Mouse (Mus musculus) kidney, postnatal 0 days (tissue): ENCODE results near the gene Iah1. TPM values are rescaled to one million over a fixed set of nuclear protein-coding genes. Genes with fewer than 3 reads are reported as not detected.

Source experiments
- ATAC-seq: fragments of 200-750 bp; cut with Nextera tagmentation; replicated peaks from 2 replicates; pipeline ENCODE4 v1.8.0; 2017; ENCODE audit warnings: low read depth, moderate number of reproducible peaks, moderate TSS enrichment, moderate library complexity; ENCODE audit not compliant: low FRiP score
- DNase-seq: peaks from one replicate; pipeline ENCODE4 v3.0.0-alpha.2; 2016; ENCODE audit warnings: low spot score
- H3K27ac ChIP-seq: fragments of 300-500 bp; sonication (generic); 2 replicates; pipeline ENCODE4 v1.5.1; 2014; ENCODE audit warnings: mild to moderate bottlenecking
- H3K27me3 ChIP-seq: fragments of 300-500 bp; sonication (generic); 2 replicates; pipeline ENCODE4 v1.6.1; 2014; ENCODE audit warnings: low read length, mixed read lengths; ENCODE audit not compliant: insufficient read depth
- H3K36me3 ChIP-seq: fragments of 300-500 bp; sonication (generic); 2 replicates; pipeline ENCODE4 v1.6.1; 2014; ENCODE audit warnings: low read length, mixed read lengths; ENCODE audit not compliant: insufficient read depth
- H3K4me1 ChIP-seq: fragments of 300-500 bp; sonication (generic); replicated peaks from 2 replicates; pipeline ENCODE4 v1.6.1; 2014; ENCODE audit warnings: antibody characterized with exemption, low read length, mixed read lengths; ENCODE audit not compliant: insufficient read depth
- H3K4me2 ChIP-seq: fragments of 300-500 bp; sonication (generic); 2 replicates; pipeline ENCODE4 v1.6.1; 2014; ENCODE audit warnings: mild to moderate bottlenecking, low read length, moderate library complexity, mixed read lengths
- H3K4me3 ChIP-seq: fragments of 300-500 bp; sonication (generic); replicated peaks from 2 replicates; pipeline ENCODE4 v1.5.1; 2014; ENCODE audit warnings: low read depth, low read length
- H3K9ac ChIP-seq: fragments of 300-500 bp; sonication (generic); 2 replicates; pipeline ENCODE4 v1.6.1; 2014; ENCODE audit warnings: low read depth, low read length
- H3K9me3 ChIP-seq: fragments of 300-500 bp; sonication (generic); replicated peaks from 2 replicates; pipeline ENCODE4 v1.6.1; 2016; ENCODE audit warnings: low read length, inconsistent platforms, mixed read lengths
- CTCF ChIP-seq: IDR thresholded peaks from 2 replicates; pipeline ENCODE4 v1.5.1; 2016; ENCODE audit warnings: antibody characterized with exemption, low read depth, mild to moderate bottlenecking, moderate library complexity
- WGBS: fragments of 180-500 bp; shearing (Covaris S2); extraction: QIAGEN DNeasy Blood & Tissue Kit; methylation state at CpG from one replicate; pipeline ENCODE4 v1.1.7; 2014; 5-methylcytosine and 5-hydroxymethylcytosine counted together
- polyA plus RNA-seq: library from polyadenylated mRNA; unstranded; fragments of >200 nt; fragmentation: Nextera tagmentation; extraction: Ambion mirVana; gene quantifications from 2 replicates; pipeline ENCODE4 v1.2.1, GENCODE M21; 2015

Iah1 gene
- polyA plus RNA-seq, 1 experiment from 2014 or later, result 150 TPM

DNA sequence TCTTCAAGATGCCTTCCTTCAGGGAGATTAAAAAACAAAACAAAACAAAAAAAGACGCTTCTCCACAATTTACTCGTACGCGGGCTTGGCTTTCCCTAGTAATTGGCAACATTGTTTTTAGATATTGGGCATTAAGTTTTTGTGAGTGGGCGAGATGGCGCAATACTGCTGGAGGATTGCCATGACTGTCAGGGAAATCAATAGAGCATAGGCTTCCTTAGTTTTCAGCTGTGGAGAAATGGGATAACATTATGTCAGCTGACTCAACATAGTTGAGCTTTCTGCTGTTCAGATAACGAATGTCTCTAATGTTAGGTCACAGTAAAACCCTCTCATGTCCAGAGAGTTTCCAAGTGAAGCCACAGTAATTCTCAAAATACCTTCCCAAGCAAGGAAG, 678 bp downstream of the Iah1 start:
- Histone ChIP-seq H3K27ac (peak overlapping the region; percentile 89), H3K9me3 (no peaks in the 10 kb centered on the region), H3K36me3 (peaks cover 28% of the 10 kb centered on the region), H3K4me2 (peak overlapping the region; percentile 72), H3K4me1 (no peaks in the 10 kb centered on the region), H3K27me3 (no peaks in the 10 kb centered on the region), H3K9ac (peak overlapping the region; percentile 73), H3K4me3 (peak overlapping the region; percentile 79)
- no peak for ATAC-seq
- no peak for TF ChIP-seq CTCF
- DNase-seq, result peak; percentile 14
- WGBS, result 27% methylated on average over 7 of the region's 7 CpGs

- Histone ChIP-seq H3K9me3 (no peaks in the 10 kb centered on the region), H3K27ac (no peak overlapping the region), H3K4me3 (no peak overlapping the region), H3K36me3 (peaks cover 30% of the 10 kb centered on the region), H3K4me1 (no peaks in the 10 kb centered on the region), H3K27me3 (no peaks in the 10 kb centered on the region), H3K4me2 (no peak overlapping the region), H3K9ac (no peak overlapping the region)
- no peak for ATAC-seq
- 61% methylated on average over 12 of the region's 12 CpGs for WGBS
- DNase-seq, result peak; percentile 78
- TF ChIP-seq CTCF, result peak; percentile 81
Observed at GRCm38 (mm10) chr12:21318143-21318895, 2.1 kb downstream of the Iah1 start.

- H3K9ac ChIP-seq, result no peak overlapping the region
- no peak overlapping the region for H3K4me2 ChIP-seq
- 83% methylated on average over 4 of the region's 4 CpGs for WGBS
- ATAC-seq, result no peak
- no peak for DNase-seq
- H3K4me3 ChIP-seq, result no peak overlapping the region
- no peaks in the 10 kb centered on the region for H3K27me3 ChIP-seq
- TF ChIP-seq CTCF, result no peak
- no peaks in the 10 kb centered on the region for H3K9me3 ChIP-seq
- H3K4me1 ChIP-seq, result no peaks in the 10 kb centered on the region
- H3K36me3 ChIP-seq, result peaks cover 27% of the 10 kb centered on the region
- 0 out of 2 replicates have a peak overlapping the region, but pooled peaks have one; percentile 31 for H3K27ac ChIP-seq
Observed at GRCm38 (mm10) chr12:21320317-21320716, 4.1 kb downstream of the Iah1 start.

DNA sequence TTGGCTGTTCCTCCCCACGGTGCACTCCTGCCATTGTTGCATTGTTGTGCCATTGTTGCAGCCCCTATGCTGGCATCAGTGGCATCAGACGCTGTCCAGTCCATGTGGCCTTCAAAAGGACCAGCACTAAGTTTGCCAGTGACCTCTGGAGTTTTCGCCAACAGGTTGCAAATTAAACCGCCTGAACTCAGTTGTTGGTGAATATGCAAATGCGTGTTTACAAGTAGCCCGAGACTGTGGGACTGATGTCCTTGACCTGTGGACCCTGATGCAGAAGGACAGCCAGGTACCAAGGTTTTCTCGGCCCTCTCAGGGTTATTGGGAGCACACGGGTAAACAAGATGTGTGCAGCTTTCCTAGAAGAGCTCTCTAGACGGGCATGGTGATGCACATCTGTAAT, 5.0 kb downstream of the Iah1 start:
- Histone ChIP-seq H3K4me2 (no peak overlapping the region), H3K27me3 (no peaks in the 10 kb centered on the region), H3K9me3 (no peaks in the 10 kb centered on the region), H3K4me3 (no peak overlapping the region), H3K36me3 (peaks cover 33% of the 10 kb centered on the region), H3K9ac (no peak overlapping the region), H3K27ac (peak overlapping the region; percentile 31; the same call in 1 of the 2 replicates), H3K4me1 (no peaks in the 10 kb centered on the region)
- no peak for TF ChIP-seq CTCF
- DNase-seq (no peak), ATAC-seq (no peak)
- 81% methylated on average over 9 of the region's 9 CpGs for WGBS

DNA sequence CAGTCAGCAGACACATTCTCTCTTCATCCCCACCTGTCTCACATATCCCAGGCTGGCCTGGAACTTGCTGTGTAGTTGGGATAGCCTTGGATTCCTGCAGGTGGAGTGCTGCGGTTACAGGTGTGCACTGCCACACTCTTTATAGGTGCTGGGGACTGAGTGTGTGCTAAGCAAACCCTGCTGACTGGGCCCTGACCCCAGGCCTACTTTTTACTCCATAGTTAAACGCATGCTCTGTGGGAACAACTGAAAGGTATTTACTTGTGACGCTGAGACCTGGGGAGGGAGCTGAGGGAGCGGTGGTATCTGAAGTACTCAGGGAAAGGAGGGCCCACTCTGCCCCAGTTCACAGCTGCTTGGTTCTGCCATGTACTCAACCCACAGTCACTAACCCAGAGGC, 6.1 kb downstream of the Iah1 start:
- Histone ChIP-seq H3K4me2 (no peak overlapping the region), H3K9ac (no peak overlapping the region), H3K36me3 (peaks cover 43% of the 10 kb centered on the region), H3K27me3 (no peaks in the 10 kb centered on the region), H3K4me1 (no peaks in the 10 kb centered on the region), H3K4me3 (no peak overlapping the region), H3K9me3 (no peaks in the 10 kb centered on the region), H3K27ac (no peak overlapping the region)
- no peak for TF ChIP-seq CTCF
- ATAC-seq, result no peak
- 85% methylated on average over 4 of the region's 4 CpGs for WGBS
- DNase-seq, result no peak

DNA sequence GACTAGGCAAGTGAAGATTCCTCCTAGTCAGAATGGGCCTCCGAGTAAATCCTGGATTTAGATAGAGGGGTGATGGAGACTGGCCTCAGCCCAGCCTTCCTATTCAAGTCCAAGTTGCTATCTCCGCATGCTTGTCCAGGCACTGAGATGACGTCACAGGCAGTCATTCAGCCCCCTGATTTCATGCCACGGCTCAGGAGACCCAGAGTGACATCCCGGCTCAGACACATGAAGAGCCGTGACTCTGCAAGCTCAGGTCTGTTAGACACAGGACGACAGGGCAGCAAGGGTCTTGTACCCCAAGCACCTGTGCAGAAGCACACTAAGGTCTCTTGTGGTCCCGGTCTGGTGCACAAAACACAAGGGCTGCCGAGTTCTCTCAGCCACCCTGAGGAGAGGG, 6.7 kb downstream of the Iah1 start:
- TF ChIP-seq CTCF, result no peak
- no peak for DNase-seq
- WGBS, result 83% methylated on average over 9 of the region's 9 CpGs

More for the DNA sequence above, 6.7 kb downstream of the Iah1 start:
- Histone ChIP-seq H3K4me1 (no peaks in the 10 kb centered on the region), H3K27ac (no peak overlapping the region), H3K4me3 (no peak overlapping the region), H3K36me3 (peaks cover 47% of the 10 kb centered on the region), H3K27me3 (no peaks in the 10 kb centered on the region), H3K9ac (no peak overlapping the region), H3K4me2 (no peak overlapping the region), H3K9me3 (no peaks in the 10 kb centered on the region)
- ATAC-seq, result no peak
